Mouse (Mus musculus) c-Kit-positive CD71-positive TER-119-positive erythroid progenitor cells, embryonic 14.5 days (primary cell): Measurements from ENCODE around the gene Wdfy3.
"Not testable (repeated sequence)": the region's sequence is repeated elsewhere in the genome, so short reads cannot be mapped to it uniquely, and the experiment has no call there.

ENCODE experiments used
- DNase-seq: peaks from one replicate; pipeline ENCODE4 v3.0.0-alpha.2; 2013; ENCODE audit warnings: low spot score

The Wdfy3 gene

DNA sequence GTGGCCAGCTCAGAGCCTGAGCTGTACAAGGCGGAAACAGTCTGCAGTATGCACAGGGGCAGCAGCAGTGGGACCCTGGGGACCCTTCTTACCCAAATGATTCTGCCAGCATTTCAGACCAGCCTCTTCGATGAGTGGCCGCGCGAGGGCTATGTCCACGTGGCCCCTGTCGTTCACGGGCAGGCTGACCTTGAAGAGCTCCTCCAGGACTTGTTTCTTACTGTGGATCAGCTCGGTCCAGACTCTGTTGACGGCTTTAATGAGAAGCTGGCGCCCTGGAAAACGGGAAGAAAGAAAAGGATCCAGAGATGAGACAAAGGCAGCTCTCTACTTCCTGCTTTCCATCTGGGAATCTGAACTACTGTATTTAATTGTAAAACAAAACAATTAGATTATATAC, 184.7 kb downstream of the Wdfy3 start:
- DNase-seq = no peak

DNA sequence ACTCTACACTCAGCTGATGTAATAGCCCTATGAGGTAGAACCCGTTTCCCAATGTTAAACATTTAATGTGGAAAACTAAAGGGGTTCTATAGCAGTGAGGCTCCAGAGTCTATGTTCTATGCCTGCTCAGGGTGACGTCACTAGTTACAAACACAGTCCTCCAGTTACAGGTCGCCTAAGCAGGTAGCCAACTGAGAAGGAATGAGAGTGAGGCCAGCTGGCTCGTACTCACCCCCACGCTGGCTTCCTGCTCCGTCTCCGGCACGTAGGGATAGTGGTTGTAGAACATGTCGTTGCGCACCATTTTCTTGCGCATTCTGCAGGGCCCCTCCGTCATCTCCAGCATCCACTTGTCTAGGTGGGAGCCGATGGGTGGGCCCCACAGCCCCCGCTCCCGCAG, 187.5 kb downstream of the Wdfy3 start:
- DNase-seq = no peak

DNA sequence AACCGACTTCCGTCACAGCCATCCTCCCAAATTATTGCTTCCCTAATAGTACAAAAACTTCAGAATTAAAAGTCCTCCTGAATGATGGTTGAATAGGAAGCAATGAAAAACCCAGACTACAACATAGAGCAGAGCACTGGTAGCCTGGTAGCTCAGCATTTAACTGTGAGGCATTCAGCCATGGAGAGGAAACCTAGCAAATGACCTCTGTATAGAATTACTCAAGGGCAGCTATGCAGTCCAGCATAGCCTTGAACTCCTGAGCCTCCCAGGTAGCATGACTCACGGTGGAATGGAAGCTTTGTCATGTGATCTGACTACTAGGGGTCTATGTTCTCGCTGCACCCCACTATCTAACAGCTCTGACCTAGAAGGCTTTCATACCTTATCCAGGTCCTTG, 189.8 kb downstream of the Wdfy3 start:
- no peak for DNase-seq

DNA sequence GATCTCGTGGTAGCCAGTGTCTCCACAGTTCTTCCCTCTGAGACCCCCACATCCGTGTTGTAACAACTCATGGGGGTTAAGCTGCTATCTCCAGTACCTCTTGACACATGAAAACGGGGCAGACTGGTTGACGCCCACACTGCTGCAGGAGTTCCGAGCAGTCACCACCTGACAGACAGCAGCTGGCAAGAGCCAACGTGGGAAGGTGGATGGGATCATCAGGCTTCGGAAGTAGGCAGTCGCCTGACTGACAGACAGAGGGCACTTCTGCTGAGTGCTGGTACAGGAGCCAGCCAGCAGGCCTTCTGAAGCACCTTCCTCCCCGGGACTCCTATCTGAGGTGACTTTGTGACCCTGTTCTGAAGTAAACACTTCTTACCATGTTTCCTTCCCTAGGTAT, 191.3 kb downstream of the Wdfy3 start:
- DNase-seq = no peak

DNA sequence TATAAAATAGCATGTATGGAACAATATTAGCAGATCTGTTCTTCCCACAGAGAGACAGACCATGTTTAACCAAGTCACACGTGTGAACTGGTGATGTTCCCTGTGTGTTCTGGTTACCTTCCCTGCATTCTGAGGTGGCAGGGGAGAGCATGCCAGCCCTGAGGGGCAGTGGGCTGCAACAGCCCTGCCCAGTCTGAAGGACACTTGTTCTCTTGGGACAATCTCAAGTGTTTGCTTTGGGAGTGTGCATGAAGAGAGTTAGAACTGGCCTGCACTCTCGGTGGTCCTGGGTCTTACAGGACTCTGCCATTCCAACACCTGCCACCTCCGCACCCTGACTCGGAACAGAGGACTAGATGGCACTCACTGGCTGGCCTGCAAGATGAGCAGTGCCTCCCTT, 193.5 kb downstream of the Wdfy3 start:
- DNase-seq = no peak

DNA sequence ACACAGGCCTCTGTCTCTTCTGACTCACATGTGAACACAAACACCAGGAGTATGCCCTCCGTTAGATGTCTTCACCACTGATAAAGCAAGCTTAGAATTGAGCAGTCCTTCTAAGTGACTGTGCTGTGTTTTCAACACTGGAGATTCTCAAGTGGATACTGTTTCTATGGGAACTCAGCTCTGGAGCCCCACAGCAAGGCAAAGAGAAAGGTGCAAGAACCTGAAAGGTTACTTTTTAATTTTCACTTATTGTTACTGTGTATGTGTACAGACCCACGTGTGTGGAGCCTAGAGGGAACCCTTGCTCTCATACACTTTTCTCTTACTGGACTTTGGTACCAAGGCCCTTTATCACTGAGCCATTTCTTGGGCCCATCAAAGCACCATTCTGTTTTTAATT, 203.0 kb downstream of the Wdfy3 start:
- no peak for DNase-seq

DNA sequence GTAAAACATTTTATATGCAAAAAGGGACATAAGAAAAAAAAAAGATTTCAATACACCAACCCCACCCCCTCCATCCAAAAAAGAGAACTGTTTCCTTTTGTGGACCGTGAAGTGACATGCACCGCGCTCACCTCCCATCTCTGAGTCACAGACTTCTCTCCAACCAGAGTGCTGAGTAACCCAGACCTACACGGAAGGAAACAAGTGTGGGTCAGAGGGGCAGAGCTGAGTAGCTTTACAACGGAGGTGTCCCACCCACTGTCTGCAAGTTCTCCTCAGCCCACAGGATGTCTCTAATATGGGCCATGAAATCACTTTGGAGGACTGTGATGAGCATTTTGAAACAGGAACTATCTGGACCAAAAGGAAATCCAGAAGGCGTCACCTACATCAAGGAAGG, 205.8 kb downstream of the Wdfy3 start:
- DNase-seq = no peak

DNA sequence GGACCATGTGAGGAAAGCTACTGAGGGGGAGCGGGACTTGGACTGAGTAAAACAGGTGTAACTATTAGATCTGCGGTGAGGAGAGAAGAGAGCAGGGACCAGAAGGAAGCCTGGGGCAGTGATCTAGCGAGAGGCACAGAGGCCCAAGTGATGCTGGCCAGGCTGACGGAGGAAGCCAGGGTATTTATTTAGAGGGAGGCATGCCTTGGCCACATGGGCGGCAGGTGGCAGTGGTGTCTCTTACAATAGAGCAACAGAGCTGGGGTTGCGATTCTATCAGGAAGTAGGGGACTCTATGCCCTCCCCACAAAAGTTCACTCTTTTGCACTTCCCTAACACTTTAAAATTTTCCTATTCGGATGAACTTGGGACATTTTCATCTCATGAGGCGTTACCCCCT, 207.1 kb downstream of the Wdfy3 start:
- no peak for DNase-seq

DNA sequence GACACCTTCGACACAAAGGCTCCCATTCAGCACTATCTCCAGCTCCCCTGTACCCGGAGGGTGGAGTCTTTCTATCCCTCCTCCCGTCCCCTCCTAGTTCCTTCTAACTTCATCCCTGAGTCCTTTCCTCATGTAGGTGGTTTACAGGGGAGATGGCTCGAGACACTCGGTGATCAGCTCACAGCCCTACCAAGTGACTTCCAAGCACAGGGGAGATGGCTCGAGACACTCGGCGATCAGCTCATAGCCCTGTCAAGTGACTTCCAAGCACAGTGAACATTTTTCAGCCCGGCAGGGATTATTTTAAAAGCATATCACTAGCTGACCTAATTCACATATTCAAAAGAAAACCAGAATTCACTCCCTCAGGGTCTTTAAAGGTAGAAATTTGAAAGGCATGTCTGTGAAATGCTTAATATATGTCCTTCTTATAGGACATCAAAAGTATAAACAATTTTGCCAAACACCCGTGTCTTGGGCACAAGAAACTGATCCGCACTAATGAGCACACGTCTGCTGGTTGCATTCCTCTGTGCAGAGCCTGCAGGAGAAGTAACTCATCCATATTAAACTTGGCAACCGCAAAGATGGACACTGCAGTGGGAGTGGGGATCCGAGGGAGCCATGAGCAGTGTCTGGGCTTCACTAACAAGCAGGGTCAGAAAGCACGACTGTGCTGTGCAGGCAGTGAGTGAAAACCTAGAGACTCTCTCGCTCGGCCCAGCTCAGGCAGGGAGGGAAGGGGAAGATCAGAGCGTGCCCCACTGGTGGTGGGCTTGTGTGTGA, 207.7 kb downstream of the Wdfy3 start:
- no peak for DNase-seq

DNA sequence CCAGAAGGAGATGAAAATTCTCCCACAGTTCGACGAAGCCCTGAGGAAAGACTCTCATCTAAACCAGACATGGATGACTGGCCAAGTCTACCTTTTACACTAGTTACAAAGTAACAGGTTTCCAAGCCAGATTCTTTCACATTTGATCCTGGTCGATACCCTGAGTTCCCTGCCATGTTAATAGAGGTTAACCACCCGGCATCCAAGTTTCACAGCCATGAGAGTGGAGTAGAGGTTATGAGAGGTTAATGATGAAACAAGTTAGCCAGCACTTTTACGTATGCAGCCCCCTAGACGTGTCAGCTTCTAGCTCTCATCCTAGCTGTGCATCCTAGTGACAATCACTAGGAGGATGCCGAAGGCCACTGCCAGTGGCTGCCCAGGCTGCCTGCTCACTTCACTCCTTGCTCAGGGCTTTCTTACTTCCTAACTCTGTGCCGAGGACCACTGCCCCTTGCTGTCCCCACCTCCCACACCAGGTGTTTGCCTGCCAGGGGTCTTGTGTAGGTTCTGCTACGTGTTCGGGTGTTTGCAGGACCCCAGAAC, 210.8 kb downstream of the Wdfy3 start:
- DNase-seq = no peak

DNA sequence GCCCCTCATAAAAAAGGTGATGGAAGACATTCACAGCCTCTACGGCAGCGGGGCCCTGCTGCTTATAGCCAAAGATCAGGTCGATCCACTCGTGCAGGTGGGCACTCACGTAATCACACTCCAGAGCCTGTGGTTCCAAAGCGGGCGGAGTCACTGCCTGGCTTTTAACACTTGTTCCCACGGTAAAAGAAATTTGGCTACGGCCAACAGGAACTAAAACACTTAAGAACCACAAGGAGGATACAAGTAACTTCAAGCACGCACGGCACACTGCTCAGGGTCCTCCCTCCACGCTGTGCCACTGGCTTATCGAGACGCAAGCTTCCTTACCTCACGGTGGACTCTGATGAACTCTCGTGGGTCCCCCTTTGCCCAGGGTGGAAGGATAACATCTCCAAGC, 214.2 kb downstream of the Wdfy3 start:
- DNase-seq = no peak

DNA sequence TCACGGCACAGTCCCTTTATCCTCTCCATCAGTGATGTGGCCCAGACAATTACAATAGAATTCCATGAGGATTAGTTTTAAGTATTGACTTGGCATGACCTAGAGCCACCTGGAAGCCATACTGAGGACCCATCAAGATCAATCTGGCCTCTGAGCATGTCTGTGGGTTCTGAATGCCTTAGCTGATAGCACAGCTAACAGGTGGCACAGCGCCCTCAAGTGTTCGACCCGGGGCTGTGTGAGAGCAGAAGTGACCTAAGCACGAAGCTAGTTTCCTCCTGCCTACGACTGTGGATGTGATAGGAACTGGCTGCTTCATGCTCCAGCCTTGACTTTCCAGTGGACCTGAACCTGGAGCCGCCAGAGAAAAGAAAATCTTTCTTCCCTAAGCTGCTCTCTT, 215.1 kb downstream of the Wdfy3 start:
- DNase-seq = peak; percentile 8

DNA sequence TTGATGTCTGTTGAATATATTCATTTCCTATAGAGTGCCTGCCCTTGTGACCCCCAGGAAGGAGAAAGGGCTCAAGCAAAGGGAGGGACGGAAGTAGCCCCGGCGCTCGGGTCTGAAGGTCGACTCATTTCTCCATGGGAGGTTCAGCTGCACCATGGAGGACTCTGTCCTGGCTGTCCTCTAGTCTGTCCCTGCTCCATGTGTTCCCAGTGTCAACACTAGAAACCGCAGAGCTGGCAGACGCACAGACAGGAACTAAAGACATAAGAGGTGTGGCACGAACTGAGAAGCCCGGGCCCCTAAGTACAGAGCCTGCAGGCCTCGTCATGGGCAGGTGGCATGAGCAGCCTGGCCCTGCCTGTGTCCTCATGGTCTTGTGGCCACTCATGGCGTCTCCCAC, 215.6 kb downstream of the Wdfy3 start:
- DNase-seq = no peak

DNA sequence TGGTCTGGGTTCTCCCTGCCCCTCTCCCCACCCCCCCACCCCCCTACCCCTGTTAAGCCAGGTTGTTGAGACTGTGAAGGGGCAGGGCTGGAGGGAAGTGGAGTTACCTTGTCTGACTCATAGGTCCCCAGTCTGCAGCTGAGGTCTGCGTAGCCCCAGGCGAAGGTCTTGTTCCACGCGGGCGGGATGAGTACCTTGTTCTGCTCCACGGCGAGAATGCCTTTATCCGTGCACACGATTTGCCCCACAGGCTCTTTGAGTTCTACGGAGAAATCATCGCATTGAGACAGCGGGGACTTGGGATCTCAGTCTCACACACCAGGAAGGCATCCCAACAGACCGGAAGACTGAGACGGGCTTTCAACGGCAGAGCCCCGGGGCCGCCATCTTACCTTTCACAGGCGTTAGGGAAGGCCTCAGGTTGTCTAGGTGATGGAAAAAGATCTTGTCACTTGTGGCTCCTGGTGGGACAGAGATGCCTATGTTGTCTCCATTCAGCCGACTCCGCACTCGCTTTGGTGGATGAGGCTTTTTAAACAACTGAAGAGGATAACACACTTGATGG, 217.5 kb downstream of the Wdfy3 start:
- DNase-seq = no peak

DNA sequence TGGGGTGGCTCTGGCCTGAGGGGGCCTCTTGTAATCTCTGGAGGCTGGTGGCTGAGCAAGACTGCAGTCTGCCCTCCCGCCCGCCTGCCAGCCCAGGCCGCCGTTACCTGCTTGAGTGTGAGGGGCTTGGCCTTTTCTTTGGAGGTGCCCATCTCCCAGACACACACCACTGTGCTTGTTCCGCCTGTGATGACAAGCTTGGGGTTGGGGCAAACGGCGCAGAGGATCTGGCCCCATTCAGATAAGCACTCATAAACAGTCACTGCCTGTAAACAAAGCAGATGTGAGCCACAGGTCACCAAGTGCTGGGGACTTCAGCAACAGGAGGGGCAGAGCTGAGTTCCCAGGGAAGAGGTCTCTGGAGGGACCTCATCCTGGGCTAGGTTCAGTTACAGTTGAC, 218.6 kb downstream of the Wdfy3 start:
- no peak for DNase-seq

DNA sequence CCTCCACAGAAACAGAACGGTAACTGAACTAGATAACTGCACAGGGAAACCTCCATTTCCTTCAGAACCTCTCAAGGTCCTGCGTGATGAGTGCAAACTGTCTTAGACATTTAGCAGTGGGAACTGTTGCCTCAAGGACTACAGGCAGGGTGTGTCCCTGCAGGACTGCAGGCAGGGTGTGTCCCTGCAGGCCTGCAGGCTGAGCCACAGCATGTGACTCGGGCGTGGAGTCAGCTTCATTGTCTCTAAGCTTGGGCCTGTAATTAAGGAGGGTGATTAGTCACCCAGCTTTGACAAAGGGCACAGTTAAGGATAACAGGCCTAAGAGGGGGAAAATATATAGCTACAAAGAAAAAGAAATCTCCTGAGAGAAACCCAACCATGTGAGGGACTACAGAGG, 222.0 kb downstream of the Wdfy3 start:
- DNase-seq = no peak

DNA sequence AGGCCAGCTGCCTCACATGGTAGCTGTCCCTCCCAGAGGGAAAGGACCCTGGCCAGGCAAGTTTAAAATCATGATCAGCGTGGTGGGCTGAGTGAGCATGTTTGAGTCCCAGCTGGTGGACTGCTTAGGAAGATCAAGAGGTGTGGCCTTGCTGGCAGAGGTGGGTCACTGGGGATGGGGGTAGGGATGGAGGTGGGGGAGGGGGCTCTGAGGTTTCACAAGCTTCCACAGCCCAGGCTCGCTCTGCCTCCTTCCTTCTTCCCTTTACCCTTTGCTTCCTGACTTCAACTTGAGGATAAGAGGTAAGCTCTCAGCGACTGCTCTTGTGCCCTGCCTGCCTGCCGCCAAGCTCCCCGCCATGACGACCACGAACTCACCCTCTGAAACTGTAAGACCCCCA, 222.4 kb downstream of the Wdfy3 start:
- no peak for DNase-seq

DNA sequence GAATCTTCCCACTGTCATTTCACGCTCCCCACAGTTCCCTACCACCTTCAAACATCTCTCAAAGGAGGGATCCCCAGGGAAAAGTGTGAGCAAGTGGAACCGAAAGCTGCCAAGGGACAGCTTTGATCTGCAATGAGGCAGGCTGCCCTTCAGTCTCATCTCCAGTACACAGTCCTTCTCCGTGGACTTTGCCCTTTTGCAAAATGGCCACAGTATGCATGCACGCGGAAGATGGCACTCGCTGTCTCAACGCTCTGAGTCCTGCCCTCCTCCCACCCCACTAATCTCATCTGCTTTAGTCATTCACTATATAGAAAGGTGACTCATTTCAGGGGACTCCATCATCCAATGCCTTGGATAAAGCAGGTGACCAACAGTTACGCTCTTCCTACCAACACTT, 223.8 kb downstream of the Wdfy3 start:
- no peak for DNase-seq

DNA sequence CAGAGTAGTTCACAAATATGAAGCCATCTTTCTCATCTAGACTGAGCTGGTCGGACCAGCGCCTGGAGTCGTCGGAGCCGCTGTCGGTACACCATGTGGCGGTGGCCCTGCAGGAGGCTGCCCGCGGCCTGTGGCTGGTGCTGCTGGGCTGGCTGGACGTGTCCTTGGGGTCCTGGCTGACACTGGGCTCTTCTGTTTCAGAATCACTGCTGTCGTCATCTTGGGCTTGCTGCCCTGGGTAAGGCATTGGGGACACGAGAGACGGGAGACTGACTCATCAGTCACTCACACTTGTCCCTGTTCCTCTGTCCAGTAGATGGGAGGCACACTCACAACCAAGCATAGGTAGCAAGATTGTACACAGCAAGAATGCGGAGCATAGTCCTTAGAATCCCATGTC, 224.7 kb downstream of the Wdfy3 start:
- no peak for DNase-seq

DNA sequence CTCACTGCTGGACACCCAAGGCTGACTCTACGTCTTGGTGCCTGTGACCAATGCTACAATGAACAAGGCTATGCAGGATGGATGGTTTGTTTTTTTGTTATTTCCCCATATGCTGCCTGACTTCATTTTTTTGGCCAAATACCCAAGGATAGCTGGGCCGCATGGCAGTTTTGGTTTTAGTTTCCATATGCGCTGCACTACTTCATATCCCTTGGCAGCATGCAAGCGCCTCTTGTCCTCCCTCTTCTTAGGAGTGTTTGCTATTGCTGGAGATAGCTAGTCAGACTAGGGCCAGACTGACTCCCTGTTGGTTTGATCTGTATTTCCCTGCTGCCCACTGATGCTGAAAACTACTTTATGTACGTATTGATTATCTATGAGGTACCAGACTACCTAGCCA, 229.2 kb downstream of the Wdfy3 start:
- DNase-seq = no peak

DNA sequence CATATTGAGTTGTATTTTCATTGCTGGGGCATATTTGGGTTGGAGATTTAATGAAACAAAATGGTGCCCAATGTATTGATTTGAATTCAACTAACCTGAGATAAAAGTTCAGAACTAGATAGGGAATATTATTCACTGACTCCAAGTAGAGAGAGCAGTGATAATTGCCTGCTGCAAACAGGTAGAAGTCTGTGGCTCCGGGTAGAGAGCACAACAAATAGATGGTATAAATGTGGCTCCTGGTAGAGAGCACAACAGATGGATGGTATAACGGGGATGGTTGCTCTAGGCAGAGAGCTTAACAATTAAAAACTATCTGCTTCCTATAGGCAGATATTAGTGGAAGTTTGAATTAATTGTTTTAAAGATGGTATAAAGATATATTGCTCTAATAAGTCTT, 232.1 kb downstream of the Wdfy3 start:
- DNase-seq = not testable (repeated sequence)

DNA sequence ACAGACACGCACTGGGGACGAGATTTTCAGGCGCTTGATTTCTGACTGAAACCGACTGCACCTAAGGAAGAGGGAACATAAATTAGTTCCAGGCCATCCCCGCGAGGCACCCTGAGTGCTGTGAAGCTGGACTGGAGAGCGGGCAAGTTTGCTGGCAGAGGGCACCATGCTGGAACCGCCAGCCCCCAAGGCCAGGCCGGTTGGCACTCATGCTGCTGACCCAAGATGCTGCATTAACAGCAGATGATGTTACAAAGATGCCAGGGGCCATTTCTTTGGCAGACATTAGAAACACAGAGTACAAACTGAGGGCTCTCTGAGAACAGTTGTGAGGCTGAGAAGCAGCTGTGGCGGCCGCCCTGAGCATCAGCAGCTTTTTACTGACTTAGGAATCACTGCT, 233.5 kb downstream of the Wdfy3 start:
- DNase-seq = no peak

DNA sequence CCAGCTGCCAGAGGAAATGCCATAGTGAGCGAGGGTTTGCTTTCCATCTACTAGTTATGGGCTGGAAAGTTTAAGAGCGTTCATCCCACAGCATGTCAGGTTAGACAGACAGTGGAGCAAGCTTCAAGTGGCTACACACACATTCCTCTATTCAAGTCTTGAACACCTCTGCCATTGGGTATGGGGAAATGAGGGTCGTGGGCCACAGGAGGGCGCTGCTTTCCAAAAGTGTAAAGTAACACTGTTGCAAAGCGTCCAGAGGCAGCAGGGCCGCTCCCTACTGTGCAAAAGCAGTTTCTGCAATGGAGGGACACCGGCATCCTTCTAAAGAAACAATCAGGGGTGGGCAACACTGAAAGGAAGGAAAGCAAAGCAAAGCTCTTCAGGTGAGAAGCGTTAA, 235.8 kb downstream of the Wdfy3 start:
- DNase-seq = no peak

DNA sequence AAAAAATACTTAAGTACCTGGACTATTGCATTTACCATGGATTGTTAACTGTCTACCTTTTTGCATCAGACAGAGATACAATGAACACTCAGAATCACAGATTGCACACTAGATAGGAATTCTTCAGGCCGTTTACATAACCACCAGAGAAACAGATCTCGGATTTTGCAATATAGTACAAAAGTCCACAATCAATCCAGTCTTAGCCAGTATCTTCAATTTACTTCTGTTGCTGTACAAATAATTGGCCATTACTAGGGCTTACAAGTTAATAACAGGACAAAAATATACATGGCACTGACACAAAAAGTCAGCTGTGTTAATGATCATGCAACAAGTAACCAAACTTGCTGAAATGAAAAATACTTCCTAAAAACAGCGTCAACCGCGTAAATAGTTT, 236.7 kb downstream of the Wdfy3 start:
- no peak for DNase-seq
